7 mouse cellular contexts compared by ENCODE assay signal in genomic region chr7:122132497-122133337, GRCm38 (mm10). TPM values are rescaled to one million over a fixed set of nuclear protein-coding genes. Genes with fewer than 3 reads are reported as not detected.
DNase-seq lines count a peak whose midpoint lies in the region; ATAC-seq lines count a peak whose summit lies in the region.

Palb2 (minus strand) TSS chr7:122132985.
Dctn5 (plus strand) TSS chr7:122133041.

- H3K4me1 ChIP-seq in embryonic facial prominence, embryonic 11.5 days (ENCODE audit: control insufficient read depth, insufficient read depth, low read length) = no peaks in the 10 kb centered on the region
- peaks cover 12% of the 10 kb centered on the region for H3K4me1 ChIP-seq in limb, embryonic 10.5 days
- peaks cover 17% of the 10 kb centered on the region for H3K4me1 ChIP-seq in midbrain, embryonic 13.5 days (replicated peaks)

- DNase-seq in adrenal gland, postnatal 14 days = peak; percentile 99
- peak; percentile 98 for DNase-seq in embryonic facial prominence, embryonic 11.5 days (ENCODE audit: low spot score)
- DNase-seq in kidney, adult 11 months = peak; percentile 96
- peak; percentile 100 for DNase-seq in limb, embryonic 10.5 days (ENCODE audit: low spot score)
- DNase-seq in spleen, adult 12 weeks (ENCODE audit: low spot score) = peak; percentile 85

- peak within 1 kb of the TSS; percentile 76 for H3K9ac ChIP-seq in embryonic facial prominence, embryonic 11.5 days (replicated peaks; ENCODE audit: low read length)
- peak within 1 kb of the TSS; percentile 84 for H3K9ac ChIP-seq in midbrain, embryonic 13.5 days (replicated peaks)

- no peaks in the 10 kb centered on the region; the same call in none of the 2 replicates for H3K36me3 ChIP-seq in embryonic facial prominence, embryonic 11.5 days (replicated peaks; ENCODE audit: control insufficient read depth, insufficient read depth, low read depth, low read length)
- peaks cover 55% of the 10 kb centered on the region for H3K36me3 ChIP-seq in limb, embryonic 10.5 days
- H3K36me3 ChIP-seq in midbrain, embryonic 13.5 days = peaks cover 39% of the 10 kb centered on the region

- H3K27me3 ChIP-seq in embryonic facial prominence, embryonic 11.5 days (ENCODE audit: control insufficient read depth, insufficient read depth, low read length) = no peaks in the 10 kb centered on the region
- H3K27me3 ChIP-seq in limb, embryonic 10.5 days (ENCODE audit: low read depth, poor library complexity, severe bottlenecking) = no peaks in the 10 kb centered on the region
- H3K27me3 ChIP-seq in midbrain, embryonic 13.5 days = no peaks in the 10 kb centered on the region

- H3K27ac ChIP-seq in embryonic facial prominence, embryonic 11.5 days (replicated peaks; ENCODE audit: low read depth, low read length) = no peak within 1 kb of the TSS
- H3K27ac ChIP-seq in limb, embryonic 10.5 days = peak within 1 kb of the TSS; percentile 90
- H3K27ac ChIP-seq in midbrain, embryonic 13.5 days = peak within 1 kb of the TSS; percentile 63; the same call in 1 of the 2 replicates

- peak within 1 kb of the TSS; percentile 78 for H3K4me3 ChIP-seq in embryonic facial prominence, embryonic 11.5 days (ENCODE audit: low read depth, low read length)
- peak within 1 kb of the TSS; percentile 86 for H3K4me3 ChIP-seq in limb, embryonic 10.5 days
- peak within 1 kb of the TSS; percentile 94 for H3K4me3 ChIP-seq in midbrain, embryonic 13.5 days (replicated peaks)

- under 1% methylated on average over 54 of the region's 54 CpGs for WGBS in embryonic facial prominence, embryonic 11.5 days
- under 1% methylated on average over 54 of the region's 54 CpGs for WGBS in limb, embryonic 10.5 days
- under 1% methylated on average over 54 of the region's 54 CpGs for WGBS in midbrain, embryonic 13.5 days

- ATAC-seq in embryonic facial prominence, embryonic 11.5 days (replicated peaks; ENCODE audit: insufficient number of reproducible peaks, low FRiP score, low TSS enrichment, low read depth) = peak; percentile 96
- peak; percentile 92 for ATAC-seq in granulocyte monocyte progenitor cell, adult 5-6 weeks (replicated peaks; ENCODE audit: poor library complexity, severe bottlenecking)
- ATAC-seq in midbrain, embryonic 13.5 days = peak; percentile 98

- H3K9me3 ChIP-seq in embryonic facial prominence, embryonic 11.5 days (replicated peaks; ENCODE audit: control insufficient read depth, low read length) = no peaks in the 10 kb centered on the region
- H3K9me3 ChIP-seq in limb, embryonic 10.5 days (replicated peaks) = no peaks in the 10 kb centered on the region
- no peaks in the 10 kb centered on the region for H3K9me3 ChIP-seq in midbrain, embryonic 13.5 days

- peak within 1 kb of the TSS; percentile 64 for H3K4me2 ChIP-seq in embryonic facial prominence, embryonic 11.5 days (ENCODE audit: low read depth, low read length)
- H3K4me2 ChIP-seq in midbrain, embryonic 13.5 days (replicated peaks) = peak within 1 kb of the TSS; percentile 88

RNA-seq across cellular contexts. Expression of gene Palb2, which starts in this region (rescaled TPM):
- 2.7 and 2.9 TPM in 2 replicates for total RNA-seq in adrenal gland, postnatal 14 days (2021)
- polyA plus RNA-seq in embryonic facial prominence, embryonic 11.5 days (2014; fragmentation: Nextera tagmentation; extraction: Ambion mirVana) = 19.0 and 22.8 TPM in 2 replicates
- total RNA-seq in granulocyte monocyte progenitor cell, adult 5-6 weeks (2014; fragmentation: Nextera tagmentation) = 40.6 and 41.8 TPM in 2 replicates
- 20.4 and 26.4 TPM in 2 replicates for total RNA-seq in granulocyte monocyte progenitor cell, adult 5-6 weeks (2017)
- 26.8 and 28.4 TPM in 2 replicates for polyA plus RNA-seq in limb, embryonic 10.5 days (2016; fragmentation: Nextera tagmentation; extraction: Ambion mirVana)
- 9.0 and 9.1 TPM in 2 replicates for polyA plus RNA-seq in midbrain, embryonic 13.5 days (2015; fragmentation: Nextera tagmentation; extraction: Ambion mirVana)

RNA-seq across cellular contexts. Expression of gene Dctn5, which starts in this region (rescaled TPM):
- 54.0 and 62.1 TPM in 2 replicates for total RNA-seq in adrenal gland, postnatal 14 days (2021)
- polyA plus RNA-seq in embryonic facial prominence, embryonic 11.5 days (2014; fragmentation: Nextera tagmentation; extraction: Ambion mirVana) = 124 and 132 TPM in 2 replicates
- total RNA-seq in granulocyte monocyte progenitor cell, adult 5-6 weeks (2014; fragmentation: Nextera tagmentation) = 62.6 and 69.1 TPM in 2 replicates
- 72.8 and 79.9 TPM in 2 replicates for total RNA-seq in granulocyte monocyte progenitor cell, adult 5-6 weeks (2017)
- 110 and 126 TPM in 2 replicates for polyA plus RNA-seq in limb, embryonic 10.5 days (2016; fragmentation: Nextera tagmentation; extraction: Ambion mirVana)
- polyA plus RNA-seq in midbrain, embryonic 13.5 days (2015; fragmentation: Nextera tagmentation; extraction: Ambion mirVana) = 156 and 163 TPM in 2 replicates
